Mouse (Mus musculus): Measurements from ENCODE around the gene Ipo9.
"Not testable (repeated sequence)": the region's sequence is repeated elsewhere in the genome, so short reads cannot be mapped to it uniquely, and the experiment has no call there.

Ipo9 gene

DNA sequence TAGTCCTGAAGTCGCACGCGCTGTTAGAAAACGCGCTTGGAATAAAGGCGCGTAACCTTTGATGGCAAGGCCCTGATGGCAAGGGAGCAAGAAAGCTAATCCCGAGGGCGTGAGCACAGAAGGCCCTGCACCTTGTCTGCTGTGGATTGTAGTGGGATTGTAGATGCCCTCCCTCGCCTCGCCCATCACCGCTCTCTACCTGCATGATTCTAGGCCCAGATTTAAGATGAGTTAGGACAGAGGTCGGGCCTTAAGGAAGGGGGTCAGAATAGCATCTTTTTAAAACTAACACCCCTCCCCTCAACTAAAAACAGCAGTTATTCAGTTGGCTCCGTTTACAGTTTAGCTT, 344 bp upstream of the Ipo9 start:
- no peak for DNase-seq (ENCODE audit: low read depth, low spot score)

DNA sequence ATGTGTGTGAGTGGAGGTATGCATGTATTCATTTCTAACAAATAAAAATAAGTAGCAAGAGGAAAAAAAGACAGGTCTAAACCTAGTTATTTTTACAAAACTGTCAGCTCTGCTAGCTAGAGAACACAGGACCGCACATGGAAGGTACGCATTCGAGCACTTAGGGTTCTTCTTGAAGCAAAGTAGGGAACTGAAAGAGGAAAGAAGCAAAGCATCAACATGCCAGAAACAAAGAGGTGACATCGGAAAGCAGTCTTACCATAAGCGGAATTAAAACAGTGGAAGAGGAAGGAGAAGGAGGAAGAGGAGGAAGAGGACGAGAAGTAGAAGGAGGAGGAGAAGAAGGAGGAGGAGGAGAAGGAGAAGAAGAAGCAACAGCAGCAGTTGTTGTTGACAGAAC, 2.9 kb downstream of the Ipo9 start:
- DNase-seq (ENCODE audit: low read depth, low spot score): no peak

DNA sequence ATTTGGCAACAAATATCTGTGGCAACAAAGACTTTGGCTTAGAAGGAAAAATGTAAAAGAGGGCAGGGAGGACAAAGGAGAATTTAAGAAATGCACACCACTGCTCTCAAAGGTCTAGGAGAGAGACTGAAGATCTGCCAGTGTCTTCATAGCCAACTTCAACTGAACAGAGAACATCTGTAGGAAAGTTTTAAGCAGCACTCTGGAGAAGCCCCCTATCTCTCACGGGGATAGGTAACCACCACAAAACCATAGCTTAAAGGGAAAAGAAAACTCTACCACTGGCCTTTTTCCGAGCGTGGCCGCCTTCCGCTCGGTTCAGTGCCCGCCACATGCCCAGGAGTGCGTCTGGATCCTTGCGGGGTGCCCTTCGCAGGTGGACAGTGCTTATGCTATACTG, 3.7 kb downstream of the Ipo9 start:
- DNase-seq (ENCODE audit: low read depth, low spot score): no peak

DNA sequence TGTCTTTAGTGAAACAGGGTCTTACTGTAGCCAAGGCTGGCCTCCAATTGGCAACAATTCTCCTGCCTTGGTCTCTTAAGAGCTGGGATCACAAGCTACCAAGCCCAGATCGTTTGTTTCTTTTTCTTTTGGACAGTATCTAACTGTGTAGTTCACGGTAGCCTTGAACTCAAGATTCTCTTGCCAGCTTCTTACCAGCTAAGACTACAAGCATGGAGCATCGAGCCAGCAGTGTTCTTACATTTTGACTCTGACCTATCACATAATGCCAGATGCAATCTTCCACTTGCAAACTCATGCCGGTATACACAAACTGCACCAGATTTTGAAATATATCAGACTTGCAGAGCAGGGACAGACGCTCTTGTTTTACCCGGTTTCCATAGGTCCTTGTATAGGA, 7.5 kb downstream of the Ipo9 start:
- no peak for DNase-seq (ENCODE audit: low read depth, low spot score)

DNA sequence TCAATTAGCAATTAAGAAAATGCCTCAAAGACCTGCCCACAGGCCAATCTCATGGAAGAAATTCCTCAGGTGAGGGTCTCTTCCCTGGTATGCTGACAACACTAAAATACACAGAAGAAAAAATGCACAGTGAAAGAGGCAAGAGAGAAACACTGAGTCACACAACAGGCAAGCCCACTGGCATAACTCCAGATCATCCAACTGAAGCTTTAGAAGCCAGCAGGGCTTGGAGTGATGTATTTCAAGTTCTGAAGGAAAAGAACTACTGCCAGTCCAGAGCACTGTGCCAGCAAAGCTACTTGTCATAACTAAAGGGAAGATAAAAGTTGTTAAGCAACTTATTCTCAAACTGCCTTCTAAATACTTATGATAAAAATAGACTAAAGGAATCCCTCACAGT, 16.3 kb downstream of the Ipo9 start:
- no peak for DNase-seq (ENCODE audit: low read depth, low spot score)

DNA sequence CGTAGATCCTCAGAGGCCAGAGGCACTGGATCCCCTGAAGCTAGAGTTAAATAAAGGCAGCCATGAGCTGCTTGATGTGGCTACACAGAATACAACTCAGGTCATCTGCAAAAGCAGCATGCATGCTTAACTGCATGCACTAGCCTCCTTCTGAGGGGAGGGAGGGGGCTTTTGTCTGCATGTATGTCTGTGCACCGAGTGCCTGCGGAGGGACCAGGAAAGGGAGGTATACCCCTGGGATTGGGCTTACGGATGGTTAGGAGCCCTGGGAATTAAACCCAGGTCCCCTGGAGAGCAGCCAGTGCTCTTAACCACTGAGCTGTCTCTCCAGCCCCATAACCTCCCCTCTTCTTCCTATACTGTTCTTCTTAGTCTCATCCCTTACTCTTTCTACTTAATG, 18.2 kb downstream of the Ipo9 start:
- DNase-seq (ENCODE audit: low read depth, low spot score): no peak

DNA sequence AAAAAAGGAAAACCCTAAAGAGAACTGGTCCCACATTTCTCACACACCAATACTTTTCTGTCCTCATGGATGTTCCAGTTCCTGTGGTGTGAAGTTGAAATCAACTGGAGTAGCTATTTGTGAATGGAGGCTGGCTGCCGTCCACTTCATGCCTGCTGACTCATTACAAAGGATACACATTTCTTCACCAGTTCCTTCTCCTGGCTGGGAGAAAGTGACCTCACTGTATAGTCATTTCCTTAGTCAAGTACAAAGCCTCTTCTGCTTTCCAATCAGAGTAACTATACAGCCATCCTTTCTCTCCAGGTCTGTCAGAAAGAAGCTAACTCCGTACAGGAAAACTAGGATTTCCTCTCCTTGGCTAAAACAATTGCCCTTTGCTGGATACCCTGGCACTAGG, 19.3 kb downstream of the Ipo9 start:
- DNase-seq (ENCODE audit: low read depth, low spot score): no peak

DNA sequence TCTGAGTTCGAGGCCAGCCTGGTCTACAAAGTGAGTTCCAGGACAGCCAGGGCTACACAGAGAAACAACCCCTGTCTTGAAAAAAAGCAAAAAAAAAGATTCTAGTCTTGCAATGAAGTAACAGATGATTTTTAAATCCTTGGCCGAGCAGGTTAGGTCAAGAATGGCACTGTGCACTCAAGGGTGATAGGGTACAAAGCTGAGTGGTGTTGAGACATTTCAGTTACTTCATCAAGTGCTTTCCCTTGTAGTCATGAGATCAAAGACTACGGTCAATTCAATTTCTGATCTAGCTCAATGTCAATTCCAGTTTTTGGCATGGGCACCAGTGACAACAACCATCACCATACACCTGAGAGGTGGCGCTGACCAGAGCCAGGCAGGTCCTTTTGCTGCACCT, 21.3 kb downstream of the Ipo9 start:
- DNase-seq (ENCODE audit: low read depth, low spot score): no peak

DNA sequence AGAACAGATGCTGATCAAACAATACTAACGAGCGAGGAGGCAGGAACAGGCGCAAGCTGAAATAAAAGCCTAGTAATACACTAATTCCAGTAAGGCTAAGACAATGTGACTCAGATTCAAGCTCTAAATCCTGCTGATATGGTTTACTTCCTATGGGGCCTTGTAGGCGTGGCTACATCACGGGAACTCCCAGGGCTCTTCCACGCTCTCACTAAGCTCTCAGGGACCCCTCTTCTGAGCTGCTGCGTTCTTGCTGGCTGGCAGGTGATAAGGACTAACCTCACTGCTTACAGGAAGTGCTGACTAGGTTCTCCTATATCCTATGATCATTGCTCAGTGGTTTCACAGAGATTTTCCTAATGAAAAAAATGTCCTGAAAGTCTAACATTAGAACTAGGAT, 24.9 kb downstream of the Ipo9 start:
- DNase-seq (ENCODE audit: low read depth, low spot score): no peak

DNA sequence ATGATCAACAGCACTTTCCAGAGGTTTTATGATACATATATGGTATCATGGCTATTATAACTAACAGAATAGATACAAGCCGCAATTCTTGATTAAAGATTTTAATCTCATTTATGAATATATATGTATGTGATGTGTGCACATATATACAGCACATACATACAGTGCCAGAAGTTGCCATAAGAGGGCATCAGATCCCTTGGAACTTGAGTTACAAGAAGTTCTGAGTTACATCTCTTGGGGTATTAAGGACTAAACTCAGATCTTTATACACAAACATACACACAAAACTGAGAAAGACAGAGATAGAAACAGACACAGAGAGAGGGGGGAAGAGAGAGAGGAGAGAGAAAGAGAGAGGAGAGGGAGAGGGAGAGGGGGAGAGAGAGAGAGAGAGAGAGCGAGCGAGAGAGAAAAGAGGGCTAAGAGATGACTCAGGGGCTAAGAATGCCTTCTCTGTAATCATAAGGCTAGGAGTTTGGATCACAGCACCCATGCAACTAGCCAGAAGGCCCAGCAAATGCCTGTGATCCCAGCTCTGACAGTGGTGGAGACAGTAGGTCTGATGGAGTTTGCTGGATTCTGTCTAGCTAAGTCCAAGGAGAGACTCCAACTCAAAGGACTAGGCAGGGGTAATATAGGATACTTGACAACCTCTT, 28.7 kb downstream of the Ipo9 start:
- no peak for DNase-seq (ENCODE audit: low read depth, low spot score)

DNA sequence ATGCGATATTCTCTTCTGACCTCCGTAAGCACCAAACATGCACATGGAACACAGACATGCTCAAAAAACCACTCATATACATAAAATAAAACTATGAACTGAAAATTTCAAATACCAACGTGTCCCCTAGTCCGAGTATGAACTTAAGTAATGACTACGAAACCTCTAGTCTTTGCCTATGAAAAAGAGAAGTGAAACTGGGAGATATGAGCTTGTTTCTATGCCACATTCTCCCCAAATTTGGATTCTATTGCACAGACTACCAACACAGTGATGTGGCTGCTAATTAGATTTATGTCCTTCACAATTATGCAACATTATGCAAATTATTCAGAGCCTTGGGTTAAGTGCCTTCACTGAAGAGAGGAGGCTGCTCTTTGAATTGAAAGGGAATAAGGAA, 30.8 kb downstream of the Ipo9 start:
- DNase-seq (ENCODE audit: low read depth, low spot score): no peak

DNA sequence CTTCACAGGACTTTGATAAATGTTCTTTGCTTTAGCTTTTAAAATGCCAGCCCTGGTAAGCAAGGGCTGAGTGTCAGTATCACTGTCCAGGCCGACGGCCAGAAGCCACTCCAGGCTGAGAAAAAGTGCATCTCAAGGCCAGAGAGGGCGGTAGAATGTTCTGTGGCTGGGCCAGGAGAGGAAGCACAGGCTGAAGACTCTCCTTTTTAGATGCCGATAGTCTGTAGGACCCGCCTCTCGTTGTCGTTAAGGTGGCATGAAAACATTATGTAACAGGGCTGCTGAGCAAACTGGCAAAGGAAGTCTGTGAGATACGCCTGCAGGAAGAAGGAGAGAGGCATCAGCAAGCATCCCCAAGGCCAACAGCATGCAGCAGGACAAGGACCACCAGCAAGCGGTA, 45.1 kb downstream of the Ipo9 start:
- DNase-seq (ENCODE audit: low read depth, low spot score): no peak

DNA sequence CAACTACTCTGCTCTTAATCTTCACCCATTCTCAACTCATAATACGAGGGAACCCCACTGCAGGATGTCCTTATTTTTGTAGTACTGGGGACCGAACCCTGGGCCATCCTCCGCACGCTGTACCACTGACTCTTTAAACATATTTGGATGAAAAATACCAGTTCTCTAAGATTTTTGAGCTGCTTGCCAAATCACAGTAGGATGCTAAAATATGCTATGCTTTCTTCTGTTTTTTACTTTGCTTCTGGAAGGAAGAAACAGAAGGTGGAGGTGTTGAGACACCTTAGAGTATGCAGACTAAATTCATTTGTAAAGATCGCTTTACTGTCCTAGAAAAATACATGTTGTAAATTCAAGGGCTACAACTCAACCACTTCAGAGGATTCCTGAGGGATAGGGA, 46.1 kb downstream of the Ipo9 start:
- DNase-seq (ENCODE audit: low read depth, low spot score): no peak

DNA sequence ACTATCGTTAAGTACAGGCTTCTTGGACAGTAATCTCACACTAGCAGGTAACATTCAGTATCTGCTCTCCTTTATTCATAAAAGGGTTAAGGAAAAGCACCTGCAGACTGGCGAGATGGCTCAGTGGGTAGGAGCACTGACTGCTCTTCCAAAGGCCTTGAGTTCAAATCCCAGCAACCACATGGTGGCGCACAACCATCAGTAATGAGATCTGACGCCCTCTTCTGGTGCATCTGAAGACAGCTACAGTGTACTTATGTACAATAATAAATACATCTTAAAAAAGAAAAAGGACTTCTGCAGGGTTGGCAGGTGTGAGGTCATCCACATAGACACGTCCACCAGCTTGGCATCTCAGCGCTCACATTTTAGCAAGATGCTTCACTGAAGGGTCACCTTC, 48.7 kb downstream of the Ipo9 start:
- not testable (repeated sequence) for DNase-seq (ENCODE audit: low read depth, low spot score)

DNA sequence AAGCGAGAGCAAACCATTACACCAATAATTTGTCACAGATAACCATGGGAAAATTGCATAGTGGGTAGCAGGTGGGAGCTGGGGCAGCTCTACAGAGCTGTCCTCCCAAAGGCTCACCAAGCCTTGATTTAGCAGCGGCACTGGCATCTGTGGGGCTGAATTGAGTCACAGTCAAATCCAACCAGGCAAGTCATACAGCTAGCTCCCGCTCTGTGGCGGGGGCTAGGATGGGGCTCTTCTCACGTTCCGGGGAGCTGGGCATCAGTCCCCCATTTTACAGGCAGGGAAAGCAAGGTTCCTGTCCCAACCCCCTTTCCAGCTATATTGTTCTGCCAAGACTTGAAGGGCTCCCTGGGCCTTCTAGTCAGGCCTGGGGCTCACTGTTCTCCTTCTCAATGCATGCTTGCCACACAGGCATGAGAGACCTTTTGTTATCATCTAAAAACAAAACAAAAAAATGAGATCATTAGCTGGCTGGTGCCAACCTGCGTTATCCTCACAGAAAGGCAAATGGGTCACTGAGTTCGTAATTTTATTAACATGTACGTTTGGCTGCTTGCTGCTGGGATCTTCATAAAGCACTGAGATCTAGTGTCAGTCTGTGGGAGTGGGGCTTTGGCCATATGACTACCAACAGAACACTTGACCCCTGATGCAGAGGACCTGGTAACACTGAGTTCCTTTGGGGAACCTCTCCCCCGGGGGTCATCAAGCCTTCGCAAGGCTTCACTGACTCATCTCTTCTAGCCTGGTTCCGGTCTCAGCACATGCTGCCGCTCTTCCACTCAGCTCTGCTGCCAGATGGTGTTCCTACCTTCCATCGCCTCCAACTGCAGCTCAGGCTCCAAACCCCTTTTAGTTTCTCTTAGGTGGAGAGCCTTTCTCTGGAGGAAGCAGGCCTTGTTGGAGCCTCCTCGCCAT, 50.0 kb downstream of the Ipo9 start:
- DNase-seq (ENCODE audit: low read depth, low spot score): peak; percentile 93

DNA sequence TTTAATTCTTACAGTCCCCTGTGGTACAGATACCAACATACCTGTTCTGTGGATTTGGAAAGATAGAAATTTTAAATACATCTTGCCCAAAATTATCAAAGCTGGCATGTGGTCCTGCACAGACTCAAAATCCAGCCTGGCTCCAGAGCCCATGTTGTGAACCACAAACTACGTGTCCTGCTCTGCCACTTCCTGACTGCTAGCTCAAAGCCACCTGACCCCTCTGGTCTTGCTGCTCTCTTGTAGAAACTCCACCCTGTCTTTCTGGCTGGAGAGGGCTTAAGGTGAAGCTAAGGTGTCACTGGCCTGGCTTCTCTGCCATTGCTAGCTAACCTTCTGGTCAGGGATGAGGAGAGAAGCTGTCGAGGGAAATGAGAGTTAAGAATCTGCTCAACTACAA, 51.3 kb downstream of the Ipo9 start:
- no peak for DNase-seq (ENCODE audit: low read depth, low spot score)

DNA sequence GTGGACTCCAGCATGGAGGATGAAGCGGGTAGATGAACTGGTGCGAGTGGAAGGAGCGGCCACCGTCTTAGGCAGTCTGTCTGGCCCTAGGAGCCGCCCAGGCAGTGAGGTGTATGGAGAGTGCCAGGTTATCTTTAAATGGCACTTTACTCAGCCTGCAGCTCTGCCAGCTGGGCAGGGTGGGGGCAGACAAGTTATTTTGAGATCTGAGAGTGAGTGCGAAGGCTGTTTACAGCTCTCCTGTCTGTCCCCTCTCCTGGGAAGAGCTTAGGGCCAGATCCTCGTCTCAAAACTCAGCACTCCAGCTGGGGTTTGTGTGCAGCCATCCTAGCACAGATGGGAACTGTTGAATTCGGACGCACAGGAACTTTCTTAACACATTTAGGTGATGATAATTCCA, 51.7 kb downstream of the Ipo9 start:
- DNase-seq (ENCODE audit: low read depth, low spot score): peak; percentile 87

DNA sequence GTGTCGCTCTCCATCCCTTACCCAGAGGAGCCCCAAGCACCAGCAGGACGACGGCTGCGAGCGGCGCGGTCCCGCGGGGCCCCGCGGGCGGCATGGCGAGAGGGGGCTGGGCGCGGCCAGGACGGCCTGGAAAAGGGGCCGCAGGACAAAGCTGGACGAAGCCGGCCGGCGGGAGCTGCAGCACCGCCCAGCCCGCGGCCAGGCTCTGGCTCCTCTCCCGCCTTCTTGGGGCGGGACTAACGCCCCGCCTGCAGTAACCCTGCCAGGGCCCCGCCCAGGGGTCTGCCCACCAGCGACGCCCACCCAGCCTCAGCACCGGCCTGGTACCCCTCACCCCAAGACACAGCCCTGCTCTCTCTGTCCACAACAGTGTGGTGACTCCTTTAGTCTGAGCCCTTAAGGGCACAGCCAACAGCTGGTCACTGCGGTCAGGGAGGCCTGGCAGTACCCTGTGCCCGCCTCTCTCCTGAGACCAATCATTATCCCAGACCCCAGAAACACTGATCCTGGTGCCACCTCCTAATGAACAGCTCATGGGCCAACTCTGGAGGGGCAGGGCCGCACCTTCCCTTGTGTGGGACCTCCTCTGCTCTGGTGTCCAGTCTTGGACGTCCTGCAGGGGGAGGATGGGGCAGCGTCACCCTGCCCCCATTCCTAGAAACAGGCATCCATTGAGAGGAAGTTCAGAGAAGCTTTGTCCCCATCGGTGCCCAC, 55.3 kb downstream of the Ipo9 start, which contains the start of gene Shisa4:
Shisa4 (minus strand) TSS at position 370 of the 714 bp plus-strand sequence.
- DNase-seq (ENCODE audit: low read depth, low spot score): no peak

DNA sequence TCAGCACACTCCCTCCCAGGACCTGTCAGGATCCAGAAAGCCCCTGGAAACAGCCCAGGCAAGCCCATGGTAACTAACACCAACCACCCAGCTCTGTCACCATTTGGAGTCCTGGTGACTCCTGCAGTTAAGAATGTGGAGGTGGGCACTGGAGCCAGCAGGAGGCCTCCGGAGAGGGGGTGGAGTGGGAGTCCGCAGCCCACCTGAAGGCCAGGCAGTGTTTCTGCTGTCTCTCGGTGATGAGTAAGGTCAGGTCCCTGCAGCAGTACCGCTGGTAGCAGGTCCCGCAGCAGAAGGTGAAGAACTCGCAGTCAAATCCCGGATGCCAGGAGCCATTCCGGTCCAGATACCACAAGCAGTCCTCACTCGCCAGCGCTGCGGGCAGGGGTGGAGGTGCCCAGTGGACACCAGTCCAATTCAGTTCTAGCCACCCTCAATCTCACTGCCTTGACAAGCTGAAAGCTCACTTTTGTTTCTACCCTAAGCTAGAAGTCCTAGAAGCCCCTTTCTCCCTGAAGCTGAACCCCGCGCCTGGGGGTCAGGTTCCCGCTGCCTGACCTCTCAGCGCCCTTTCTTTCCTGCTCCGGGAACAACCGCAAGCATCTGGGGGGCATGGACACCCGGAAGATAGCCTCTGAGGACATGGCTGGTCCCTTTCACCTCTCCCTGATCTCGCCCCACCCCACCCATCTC, 56.0 kb downstream of the Ipo9 start:
- no peak for DNase-seq (ENCODE audit: low read depth, low spot score)

DNA sequence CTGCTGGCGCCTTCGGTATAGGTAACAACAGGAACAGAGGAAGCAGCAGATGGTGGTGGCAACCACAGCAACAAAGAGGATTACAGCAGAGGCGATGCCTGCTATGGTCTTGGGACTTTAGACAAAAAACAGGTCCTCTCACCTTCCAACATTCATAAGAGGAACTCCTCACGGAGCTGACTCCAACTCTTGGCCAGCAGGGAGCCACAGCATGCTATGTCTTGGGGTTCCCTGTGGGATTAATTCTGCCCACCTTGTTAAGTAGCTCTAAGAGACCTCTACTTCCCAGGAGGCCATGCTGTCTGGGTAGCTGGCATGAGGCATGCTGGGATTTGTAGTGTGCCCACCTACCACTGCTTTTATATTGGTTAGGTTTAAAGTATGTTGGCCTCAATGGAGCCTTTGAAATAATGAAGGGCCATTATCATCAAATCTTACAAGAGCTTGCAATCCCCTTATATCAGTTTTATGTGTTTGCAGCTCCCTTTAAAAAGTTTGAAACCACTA, 57.1 kb downstream of the Ipo9 start:
- no peak for DNase-seq (ENCODE audit: low read depth, low spot score)

DNA sequence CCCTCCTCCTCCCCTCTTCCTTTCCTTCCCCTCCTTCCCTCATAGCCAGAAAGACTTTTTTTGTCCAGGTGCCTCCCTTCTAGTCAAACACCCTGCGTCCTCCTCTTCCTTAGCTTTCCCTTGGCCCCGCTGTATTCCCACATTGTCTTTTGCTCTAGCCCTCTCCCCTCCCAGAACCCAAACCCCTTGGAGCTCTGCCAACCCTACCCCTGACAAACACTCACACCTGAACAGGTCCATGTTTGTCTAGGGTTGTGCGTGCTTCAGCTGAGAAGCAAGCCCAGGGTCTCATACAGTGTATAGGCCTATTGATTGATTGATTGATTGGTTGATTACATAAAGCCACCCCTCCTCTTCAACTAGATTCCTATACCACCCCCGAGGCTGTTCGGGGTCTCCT, 60.9 kb downstream of the Ipo9 start:
- no peak for DNase-seq (ENCODE audit: low read depth, low spot score)

DNA sequence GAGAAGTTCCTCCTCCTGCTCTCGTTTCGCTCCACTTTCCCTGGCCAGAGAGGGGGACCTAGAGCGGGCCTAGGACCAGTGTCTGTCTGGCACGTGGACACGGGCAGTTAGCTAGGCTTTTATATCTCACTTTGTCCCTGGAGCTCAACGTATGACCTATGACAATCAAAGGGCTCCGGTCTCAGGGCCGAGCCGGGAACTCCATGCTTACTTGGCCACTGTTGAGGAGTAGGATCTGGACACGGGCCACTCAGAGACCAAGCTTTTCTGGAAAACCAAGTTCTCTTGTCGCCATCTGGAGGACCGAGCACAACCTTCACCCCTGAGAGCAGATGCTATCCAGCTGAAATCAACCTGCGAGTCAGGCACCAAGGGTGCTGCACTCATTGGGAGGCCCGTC, 61.3 kb downstream of the Ipo9 start:
- no peak for DNase-seq (ENCODE audit: low read depth, low spot score)
